Mouse (Mus musculus): ENCODE data around the gene Kmt2b. TPM values are rescaled to one million over a fixed set of nuclear protein-coding genes. Genes with fewer than 3 reads are reported as not detected.

Kmt2b gene
- polyA plus RNA-seq, 1 experiment from 2014 or later: 3.3 TPM

GRCm38 (mm10) chr7:30592772-30593423 lies 4.4 kb upstream of the Kmt2b start:
- no peaks in the 10 kb centered on the region for H3K27me3 ChIP-seq (ENCODE audit: control insufficient read depth, insufficient read depth, low read length)
- ATAC-seq (ENCODE audit: low FRiP score, low TSS enrichment) (no peak), DNase-seq (ENCODE audit: low spot score) (no peak)
- no peak overlapping the region for H3K4me2 ChIP-seq (replicated peaks; ENCODE audit: low read depth)
- H3K4me1 ChIP-seq (replicated peaks; ENCODE audit: control insufficient read depth, insufficient read depth): no peaks in the 10 kb centered on the region; the same call in 1 of the 2 replicates
- H3K9ac ChIP-seq (ENCODE audit: low read length): no peak overlapping the region
- WGBS: 47% methylated on average over 5 of the region's 5 CpGs
- H3K4me3 ChIP-seq (ENCODE audit: low read depth, low read length): no peak overlapping the region
- TF ChIP-seq CTCF (IDR thresholded peaks at IDR 0.05; ENCODE audit: low read depth) (no peak), EP300 (optimal IDR thresholded peaks at IDR 0.05) (no peak)
- H3K36me3 ChIP-seq (ENCODE audit: control insufficient read depth, insufficient read depth, low read length): no peaks in the 10 kb centered on the region
- H3K9me3 ChIP-seq (ENCODE audit: control insufficient read depth, low read length): no peaks in the 10 kb centered on the region
- H3K27ac ChIP-seq (replicated peaks): no peak overlapping the region

- H3K4me3 ChIP-seq (ENCODE audit: low read depth, low read length): no peak overlapping the region
- H3K4me2 ChIP-seq (replicated peaks; ENCODE audit: low read depth): no peak overlapping the region
- 80% methylated on average over 4 of the region's 4 CpGs for WGBS
- no peaks in the 10 kb centered on the region for H3K36me3 ChIP-seq (ENCODE audit: control insufficient read depth, insufficient read depth, low read length)
- peaks cover 3% of the 10 kb centered on the region; the same call in 1 of the 2 replicates for H3K4me1 ChIP-seq (replicated peaks; ENCODE audit: control insufficient read depth, insufficient read depth)
- no peak for DNase-seq (ENCODE audit: low spot score)
- H3K9ac ChIP-seq (ENCODE audit: low read length): no peak overlapping the region
- no peaks in the 10 kb centered on the region for H3K27me3 ChIP-seq (ENCODE audit: control insufficient read depth, insufficient read depth, low read length)
- H3K9me3 ChIP-seq (ENCODE audit: control insufficient read depth, low read length): no peaks in the 10 kb centered on the region
- ATAC-seq (ENCODE audit: low FRiP score, low TSS enrichment): no peak
- TF ChIP-seq EP300 (optimal IDR thresholded peaks at IDR 0.05) (no peak), CTCF (IDR thresholded peaks at IDR 0.05; ENCODE audit: low read depth) (no peak)
- H3K27ac ChIP-seq (replicated peaks): no peak overlapping the region
These were observed 3.1 kb upstream of the Kmt2b start for GRCm38 (mm10) chr7:30591605-30591951.

GRCm38 (mm10) chr7:30590927-30591604 lies 2.5 kb upstream of the Kmt2b start:
- H3K4me2 ChIP-seq (replicated peaks; ENCODE audit: low read depth): no peak overlapping the region
- TF ChIP-seq CTCF (IDR thresholded peaks at IDR 0.05; ENCODE audit: low read depth): no peak
- no peak for TF ChIP-seq EP300 (optimal IDR thresholded peaks at IDR 0.05)
- WGBS: 92% methylated on average over 9 of the region's 9 CpGs
- no peak overlapping the region for H3K4me3 ChIP-seq (ENCODE audit: low read depth, low read length)
- DNase-seq (ENCODE audit: low spot score): no peak
- H3K9me3 ChIP-seq (ENCODE audit: control insufficient read depth, low read length): no peaks in the 10 kb centered on the region
- H3K4me1 ChIP-seq (replicated peaks; ENCODE audit: control insufficient read depth, insufficient read depth): peaks cover 3% of the 10 kb centered on the region; the same call in 1 of the 2 replicates
- H3K36me3 ChIP-seq (ENCODE audit: control insufficient read depth, insufficient read depth, low read length): no peaks in the 10 kb centered on the region
- no peak overlapping the region for H3K9ac ChIP-seq (ENCODE audit: low read length)
- no peak for ATAC-seq (ENCODE audit: low FRiP score, low TSS enrichment)
- no peak overlapping the region for H3K27ac ChIP-seq (replicated peaks)
- no peaks in the 10 kb centered on the region for H3K27me3 ChIP-seq (ENCODE audit: control insufficient read depth, insufficient read depth, low read length)

GRCm38 (mm10) chr7:30589435-30590301 lies 1.1 kb upstream of the Kmt2b start:
- TF ChIP-seq EP300 (optimal IDR thresholded peaks at IDR 0.05) (no peak), CTCF (IDR thresholded peaks at IDR 0.05; ENCODE audit: low read depth) (peak; percentile 96)
- peak; percentile 89 for DNase-seq (ENCODE audit: low spot score)
- 19% methylated on average over 40 of the region's 40 CpGs for WGBS

GRCm38 (mm10) chr7:30587842-30588667 lies 471 bp downstream of the Kmt2b start:
- Histone ChIP-seq H3K9me3 (ENCODE audit: control insufficient read depth, low read length) (no peaks in the 10 kb centered on the region), H3K36me3 (ENCODE audit: control insufficient read depth, insufficient read depth, low read length) (peaks cover 20% of the 10 kb centered on the region), H3K4me2 (replicated peaks; ENCODE audit: low read depth) (peak overlapping the region; percentile 90), H3K27ac (replicated peaks) (peak overlapping the region; percentile 93), H3K27me3 (ENCODE audit: control insufficient read depth, insufficient read depth, low read length) (no peaks in the 10 kb centered on the region), H3K9ac (ENCODE audit: low read length) (peak overlapping the region; percentile 98), H3K4me3 (ENCODE audit: low read depth, low read length) (peak overlapping the region; percentile 94), H3K4me1 (replicated peaks; ENCODE audit: control insufficient read depth, insufficient read depth) (peaks cover 3% of the 10 kb centered on the region; the same call in 1 of the 2 replicates)
- under 1% methylated on average over 51 of the region's 67 CpGs for WGBS
- DNase-seq (ENCODE audit: low spot score) (peak; percentile 65), ATAC-seq (ENCODE audit: low FRiP score, low TSS enrichment) (peak; percentile 10)
- TF ChIP-seq CTCF (IDR thresholded peaks at IDR 0.05; ENCODE audit: low read depth): no peak
- TF ChIP-seq EP300 (optimal IDR thresholded peaks at IDR 0.05): no peak

More at GRCm38 (mm10) chr7:30589435-30590301, 1.1 kb upstream of the Kmt2b start:
- no peaks in the 10 kb centered on the region for H3K9me3 ChIP-seq (ENCODE audit: control insufficient read depth, low read length)
- peak; percentile 50 for ATAC-seq (ENCODE audit: low FRiP score, low TSS enrichment)
- peak overlapping the region; percentile 90 for H3K4me2 ChIP-seq (replicated peaks; ENCODE audit: low read depth)
- peaks cover 8% of the 10 kb centered on the region for H3K36me3 ChIP-seq (ENCODE audit: control insufficient read depth, insufficient read depth, low read length)
- peak overlapping the region; percentile 94 for H3K4me3 ChIP-seq (ENCODE audit: low read depth, low read length)
- peak overlapping the region; percentile 93 for H3K27ac ChIP-seq (replicated peaks)
- H3K9ac ChIP-seq (ENCODE audit: low read length): peak overlapping the region; percentile 62
- peaks cover 3% of the 10 kb centered on the region; the same call in 1 of the 2 replicates for H3K4me1 ChIP-seq (replicated peaks; ENCODE audit: control insufficient read depth, insufficient read depth)
- no peaks in the 10 kb centered on the region for H3K27me3 ChIP-seq (ENCODE audit: control insufficient read depth, insufficient read depth, low read length)
